Mouse (Mus musculus): ENCODE data around the gene Limd1. TPM values are rescaled to one million over a fixed set of nuclear protein-coding genes. Genes with fewer than 3 reads are reported as not detected.
A peak's percentile ranks its signal among the peaks of the same experiment; 100 is the strongest.

Limd1 gene
- polyA plus RNA-seq, 1 experiment from 2014 or later, result 43.3 TPM

GRCm38 (mm10) chr9:123486635-123487034 is 8.1 kb downstream of the Limd1 start:
- no peak overlapping the region for H3K4me2 ChIP-seq (ENCODE audit: low read length)
- peaks cover 34% of the 10 kb centered on the region for H3K4me1 ChIP-seq (replicated peaks; ENCODE audit: insufficient read depth, low read length)
- H3K4me3 ChIP-seq (replicated peaks; ENCODE audit: low read depth, low read length), result no peak overlapping the region
- H3K27me3 ChIP-seq (ENCODE audit: insufficient read depth, low read length), result no peaks in the 10 kb centered on the region
- H3K36me3 ChIP-seq (ENCODE audit: insufficient read depth, low read length), result peaks cover 7% of the 10 kb centered on the region; the same call in 1 of the 2 replicates
- ATAC-seq (replicated peaks; ENCODE audit: low FRiP score, low read depth) (no peak), DNase-seq (ENCODE audit: low spot score) (no peak)
- no peak overlapping the region for H3K9ac ChIP-seq (ENCODE audit: low read depth, low read length)
- WGBS, result 74% methylated on average over 3 of the region's 3 CpGs
- no peak overlapping the region for H3K27ac ChIP-seq
- TF ChIP-seq CTCF (IDR thresholded peaks at IDR 0.05; ENCODE audit: low read depth), result no peak
- no peaks in the 10 kb centered on the region for H3K9me3 ChIP-seq (replicated peaks; ENCODE audit: low read length)

- no peak for TF ChIP-seq CTCF (IDR thresholded peaks at IDR 0.05; ENCODE audit: low read depth)
- Histone ChIP-seq H3K27ac (peak overlapping the region; percentile 72; the same call in 1 of the 2 replicates), H3K4me1 (replicated peaks; ENCODE audit: insufficient read depth, low read length) (peaks cover 35% of the 10 kb centered on the region), H3K36me3 (ENCODE audit: insufficient read depth, low read length) (no peaks in the 10 kb centered on the region), H3K9me3 (replicated peaks; ENCODE audit: low read length) (no peaks in the 10 kb centered on the region), H3K4me2 (ENCODE audit: low read length) (no peak overlapping the region), H3K4me3 (replicated peaks; ENCODE audit: low read depth, low read length) (no peak overlapping the region), H3K9ac (ENCODE audit: low read depth, low read length) (no peak overlapping the region), H3K27me3 (ENCODE audit: insufficient read depth, low read length) (no peaks in the 10 kb centered on the region)
- ATAC-seq (replicated peaks; ENCODE audit: low FRiP score, low read depth), result no peak
- 37% methylated on average over 2 of the region's 2 CpGs for WGBS
- no peak for DNase-seq (ENCODE audit: low spot score)
Observed at GRCm38 (mm10) chr9:123489073-123489472, 10.6 kb downstream of the Limd1 start.

- no peak for TF ChIP-seq CTCF (IDR thresholded peaks at IDR 0.05; ENCODE audit: low read depth)
- 34% methylated on average over 9 of the region's 9 CpGs for WGBS
- 0 out of 2 replicates have a peak overlapping the region, but pooled peaks have one; percentile 4 for H3K9ac ChIP-seq (ENCODE audit: low read depth, low read length)
- H3K27me3 ChIP-seq (ENCODE audit: insufficient read depth, low read length), result no peaks in the 10 kb centered on the region
- DNase-seq (ENCODE audit: low spot score), result peak; percentile 33
- peaks cover 35% of the 10 kb centered on the region for H3K4me1 ChIP-seq (replicated peaks; ENCODE audit: insufficient read depth, low read length)
- no peaks in the 10 kb centered on the region for H3K9me3 ChIP-seq (replicated peaks; ENCODE audit: low read length)
- H3K27ac ChIP-seq, result peak overlapping the region; percentile 72
- no peaks in the 10 kb centered on the region for H3K36me3 ChIP-seq (ENCODE audit: insufficient read depth, low read length)
- ATAC-seq (replicated peaks; ENCODE audit: low FRiP score, low read depth), result no peak
- H3K4me3 ChIP-seq (replicated peaks; ENCODE audit: low read depth, low read length), result no peak overlapping the region
- peak overlapping the region; percentile 21 for H3K4me2 ChIP-seq (ENCODE audit: low read length)
Observed at GRCm38 (mm10) chr9:123489727-123490343, 11.3 kb downstream of the Limd1 start.

- H3K4me1 ChIP-seq (replicated peaks; ENCODE audit: insufficient read depth, low read length), result peaks cover 35% of the 10 kb centered on the region
- 0 out of 2 replicates have a peak overlapping the region, but pooled peaks have one; percentile 36 for H3K27ac ChIP-seq
- ATAC-seq (replicated peaks; ENCODE audit: low FRiP score, low read depth) (0 out of 2 replicates have a peak, but pooled peaks have one; percentile 30), DNase-seq (ENCODE audit: low spot score) (peak; percentile 41)
- no peak overlapping the region for H3K9ac ChIP-seq (ENCODE audit: low read depth, low read length)
- WGBS, result 64% methylated on average over 5 of the region's 5 CpGs
- no peaks in the 10 kb centered on the region for H3K36me3 ChIP-seq (ENCODE audit: insufficient read depth, low read length)
- no peaks in the 10 kb centered on the region for H3K27me3 ChIP-seq (ENCODE audit: insufficient read depth, low read length)
- no peak overlapping the region for H3K4me2 ChIP-seq (ENCODE audit: low read length)
- H3K4me3 ChIP-seq (replicated peaks; ENCODE audit: low read depth, low read length), result no peak overlapping the region
- no peaks in the 10 kb centered on the region for H3K9me3 ChIP-seq (replicated peaks; ENCODE audit: low read length)
- TF ChIP-seq CTCF (IDR thresholded peaks at IDR 0.05; ENCODE audit: low read depth), result no peak
Observed at GRCm38 (mm10) chr9:123490930-123491329, 12.4 kb downstream of the Limd1 start.

- peaks cover 32% of the 10 kb centered on the region for H3K4me1 ChIP-seq (replicated peaks; ENCODE audit: insufficient read depth, low read length)
- no peak overlapping the region for H3K4me2 ChIP-seq (ENCODE audit: low read length)
- H3K9me3 ChIP-seq (replicated peaks; ENCODE audit: low read length), result no peaks in the 10 kb centered on the region
- H3K27me3 ChIP-seq (ENCODE audit: insufficient read depth, low read length), result no peaks in the 10 kb centered on the region
- no peak overlapping the region for H3K27ac ChIP-seq
- no peak for DNase-seq (ENCODE audit: low spot score)
- ATAC-seq (replicated peaks; ENCODE audit: low FRiP score, low read depth), result peak; percentile 48
- no peak for TF ChIP-seq CTCF (IDR thresholded peaks at IDR 0.05; ENCODE audit: low read depth)
- no peaks in the 10 kb centered on the region for H3K36me3 ChIP-seq (ENCODE audit: insufficient read depth, low read length)
- no peak overlapping the region for H3K9ac ChIP-seq (ENCODE audit: low read depth, low read length)
- WGBS, result 66% methylated on average over 9 of the region's 9 CpGs
- no peak overlapping the region for H3K4me3 ChIP-seq (replicated peaks; ENCODE audit: low read depth, low read length)
Observed at GRCm38 (mm10) chr9:123491917-123492585, 13.5 kb downstream of the Limd1 start.

- peak; percentile 48 for DNase-seq (ENCODE audit: low spot score)
- ATAC-seq (replicated peaks; ENCODE audit: low FRiP score, low read depth), result peak; percentile 79
- H3K9ac ChIP-seq (ENCODE audit: low read depth, low read length), result no peak overlapping the region
- peaks cover 11% of the 10 kb centered on the region for H3K4me1 ChIP-seq (replicated peaks; ENCODE audit: insufficient read depth, low read length)
- H3K4me3 ChIP-seq (replicated peaks; ENCODE audit: low read depth, low read length), result no peak overlapping the region; the same call in 1 of the 2 replicates
- peak; percentile 15; the same call in 1 of the 2 replicates for TF ChIP-seq CTCF (IDR thresholded peaks at IDR 0.05; ENCODE audit: low read depth)
- H3K4me2 ChIP-seq (ENCODE audit: low read length), result peak overlapping the region; percentile 32; the same call in 1 of the 2 replicates
- 12% methylated on average over 13 of the region's 13 CpGs for WGBS
- H3K36me3 ChIP-seq (ENCODE audit: insufficient read depth, low read length), result no peaks in the 10 kb centered on the region; the same call in 1 of the 2 replicates
- H3K27me3 ChIP-seq (ENCODE audit: insufficient read depth, low read length), result no peaks in the 10 kb centered on the region
- H3K9me3 ChIP-seq (replicated peaks; ENCODE audit: low read length), result no peaks in the 10 kb centered on the region
- H3K27ac ChIP-seq, result no peak overlapping the region
Observed at GRCm38 (mm10) chr9:123496665-123497064, 18.2 kb downstream of the Limd1 start.

Data from kidney, postnatal 0 days (tissue).